Mouse (Mus musculus): Measurements from ENCODE around the gene Tmem150a. TPM values are rescaled to one million over a fixed set of nuclear protein-coding genes. Genes with fewer than 3 reads are reported as not detected.
A peak's percentile ranks its signal among the peaks of the same experiment; 100 is the strongest.

The Tmem150a gene
- total and polyA plus RNA-seq, 3 experiments: 22.7 to 86.9 (median 22.8) TPM

DNA sequence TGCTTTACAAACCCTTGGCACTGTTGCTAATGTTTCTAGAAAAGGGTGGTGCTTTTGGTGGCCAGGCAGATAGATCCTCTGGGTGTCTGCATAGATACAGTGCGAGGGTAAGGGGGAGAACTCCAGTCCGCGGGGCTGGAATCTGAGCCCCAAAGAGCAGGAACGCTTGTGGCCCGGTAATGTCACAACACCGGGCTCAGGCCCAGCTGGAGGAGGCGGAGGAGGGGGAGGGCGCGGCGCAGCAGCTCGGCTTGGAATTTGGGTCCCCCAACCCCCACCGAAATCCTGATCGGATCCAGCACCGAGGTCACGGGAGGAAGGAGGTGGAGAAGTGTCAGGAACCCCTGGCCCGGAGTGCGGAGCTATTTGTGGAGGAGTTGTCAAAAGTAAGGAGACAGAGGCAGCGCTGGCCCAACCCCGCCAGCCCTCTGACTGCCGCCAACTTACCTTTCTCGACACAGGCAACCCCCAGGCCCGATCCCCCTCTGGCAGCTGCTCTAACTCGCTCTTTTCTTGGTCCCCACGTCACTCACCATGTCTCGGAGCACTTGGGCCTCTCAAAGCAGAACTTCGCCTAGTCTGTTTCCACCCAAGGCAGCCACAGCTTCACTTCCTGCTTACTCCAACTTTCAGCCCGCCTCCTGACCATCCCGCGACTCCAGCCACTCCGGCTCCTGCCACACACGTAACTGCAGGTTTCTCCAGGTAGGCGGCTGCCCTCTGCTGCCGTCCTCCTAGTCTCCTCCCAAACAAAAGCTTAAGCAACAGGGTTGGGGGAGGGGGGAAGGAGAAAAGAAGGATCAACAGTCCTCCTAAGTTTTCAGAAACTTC, 34.9 kb downstream of the Tmem150a start, which contains the start of gene Vamp8:
Gene Vamp8 (minus strand): TSS at position 763 of the 831 bp plus-strand sequence.
- intact Hi-C loops (cut with DNase I): no loop called here
- under 1% methylated on average over 33 of the region's 33 CpGs for WGBS
- Histone ChIP-seq H3K9ac (ENCODE audit: low read depth, low read length) (peak within 1 kb of the TSS; percentile 85), H3K36me3 (ENCODE audit: control insufficient read depth, insufficient read depth, low read length) (no peaks in the 10 kb centered on the region), H3K4me1 (ENCODE audit: control insufficient read depth, insufficient read depth, low read length) (peaks cover 7% of the 10 kb centered on the region), H3K27ac (peak within 1 kb of the TSS; percentile 92), H3K27me3 (ENCODE audit: control insufficient read depth, insufficient read depth, low read length) (no peaks in the 10 kb centered on the region), H3K4me3 (peak within 1 kb of the TSS; percentile 54), H3K79me2 (replicated peaks; ENCODE audit: control insufficient read depth, insufficient read depth, low read length) (no peaks in the 10 kb centered on the region)
- TF ChIP-seq CTCF (IDR thresholded peaks at IDR 0.05) (no peak), POLR2A (IDR thresholded peaks at IDR 0.05; ENCODE audit: insufficient read depth, low read depth, low read length) (peak; percentile 63), EP300 (IDR thresholded peaks at IDR 0.05; ENCODE audit: insufficient read depth, low read depth, low read length) (peak; percentile 61)
- peak; percentile 92 to 94 for DNase-seq

DNA sequence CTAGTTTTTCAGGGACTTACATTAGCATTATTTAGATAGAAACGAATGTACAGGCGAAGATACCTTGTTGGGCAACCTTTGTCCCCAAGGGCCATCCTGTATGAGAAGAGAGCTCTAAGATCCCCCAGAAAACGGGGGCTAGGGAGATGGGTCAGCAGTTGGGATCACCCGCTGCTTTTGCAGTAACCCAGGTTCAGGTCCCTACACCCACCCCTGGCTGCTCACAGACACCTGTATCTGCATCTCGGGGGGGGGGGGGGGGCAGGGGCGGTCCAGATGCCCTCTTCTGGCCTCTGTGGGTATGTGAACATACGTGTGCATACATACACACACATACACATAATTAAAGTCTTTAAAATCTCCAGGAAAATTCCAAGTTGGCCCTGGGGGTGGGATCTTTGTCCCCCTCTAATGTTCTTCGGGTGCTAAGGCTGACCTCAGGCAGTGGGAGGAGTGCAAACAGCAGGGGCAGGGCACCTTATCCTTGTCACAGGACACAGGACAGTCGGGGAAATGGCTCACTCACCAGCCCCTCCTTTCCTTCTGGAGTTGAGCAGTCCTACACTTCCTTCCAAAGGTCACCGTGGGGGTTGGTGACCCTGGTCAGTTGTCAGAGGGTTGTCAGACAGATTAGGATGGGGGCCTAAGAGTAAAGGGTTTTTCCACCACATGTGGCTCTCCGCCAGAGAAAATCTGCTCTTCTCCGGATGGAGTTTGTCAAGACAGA, 35.7 kb downstream of the Tmem150a start:
- no peaks in the 10 kb centered on the region for H3K79me2 ChIP-seq (replicated peaks; ENCODE audit: control insufficient read depth, insufficient read depth, low read length)
- H3K4me1 ChIP-seq (ENCODE audit: control insufficient read depth, insufficient read depth, low read length): peaks cover 7% of the 10 kb centered on the region
- no peaks in the 10 kb centered on the region for H3K27me3 ChIP-seq (ENCODE audit: control insufficient read depth, insufficient read depth, low read length)
- intact Hi-C loops (cut with DNase I): no loop called here
- H3K4me3 ChIP-seq: peak overlapping the region; percentile 54
- TF ChIP-seq CTCF (IDR thresholded peaks at IDR 0.05) (peak; percentile 31), POLR2A (IDR thresholded peaks at IDR 0.05; ENCODE audit: insufficient read depth, low read depth, low read length) (peak; percentile 67), EP300 (IDR thresholded peaks at IDR 0.05; ENCODE audit: insufficient read depth, low read depth, low read length) (peak; percentile 44; the same call in 1 of the 2 replicates)
- peak overlapping the region; percentile 92 for H3K27ac ChIP-seq
- WGBS: 16% methylated on average over 12 of the region's 12 CpGs
- no peaks in the 10 kb centered on the region for H3K36me3 ChIP-seq (ENCODE audit: control insufficient read depth, insufficient read depth, low read length)
- H3K9ac ChIP-seq (ENCODE audit: low read depth, low read length): no peak overlapping the region; the same call in 1 of the 2 replicates
- peak; percentile 72 to 81 for DNase-seq

DNA sequence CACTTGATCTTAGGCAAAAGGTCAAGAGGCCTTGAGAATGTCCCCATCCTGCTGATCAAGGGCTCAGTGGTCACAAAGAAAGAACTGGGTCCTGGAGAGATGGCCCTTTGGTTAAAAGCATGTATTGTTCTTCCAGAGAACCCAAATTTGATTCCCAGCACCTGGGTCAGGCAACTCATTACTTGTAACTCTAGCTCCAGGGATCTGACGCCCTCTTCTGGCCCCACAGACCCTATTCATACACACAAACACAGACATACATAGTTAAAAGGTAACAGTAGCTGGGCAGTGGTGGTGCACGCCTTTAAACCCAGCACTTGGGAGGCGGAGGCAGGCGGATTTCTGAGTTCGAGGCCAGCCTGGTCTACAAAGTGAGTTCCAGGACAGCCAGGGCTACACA, 37.1 kb downstream of the Tmem150a start:
- intact Hi-C loops (cut with DNase I): no loop called here
- Histone ChIP-seq H3K4me3 (no peak overlapping the region), H3K79me2 (replicated peaks; ENCODE audit: control insufficient read depth, insufficient read depth, low read length) (no peaks in the 10 kb centered on the region), H3K36me3 (ENCODE audit: control insufficient read depth, insufficient read depth, low read length) (no peaks in the 10 kb centered on the region), H3K9ac (ENCODE audit: low read depth, low read length) (no peak overlapping the region), H3K4me1 (ENCODE audit: control insufficient read depth, insufficient read depth, low read length) (peaks cover 7% of the 10 kb centered on the region), H3K27ac (no peak overlapping the region; the same call in 1 of the 2 replicates), H3K27me3 (ENCODE audit: control insufficient read depth, insufficient read depth, low read length) (no peaks in the 10 kb centered on the region)
- no peak for TF ChIP-seq CTCF (IDR thresholded peaks at IDR 0.05)
- no peak for DNase-seq
- 94% methylated on average over 5 of the region's 5 CpGs for WGBS

DNA sequence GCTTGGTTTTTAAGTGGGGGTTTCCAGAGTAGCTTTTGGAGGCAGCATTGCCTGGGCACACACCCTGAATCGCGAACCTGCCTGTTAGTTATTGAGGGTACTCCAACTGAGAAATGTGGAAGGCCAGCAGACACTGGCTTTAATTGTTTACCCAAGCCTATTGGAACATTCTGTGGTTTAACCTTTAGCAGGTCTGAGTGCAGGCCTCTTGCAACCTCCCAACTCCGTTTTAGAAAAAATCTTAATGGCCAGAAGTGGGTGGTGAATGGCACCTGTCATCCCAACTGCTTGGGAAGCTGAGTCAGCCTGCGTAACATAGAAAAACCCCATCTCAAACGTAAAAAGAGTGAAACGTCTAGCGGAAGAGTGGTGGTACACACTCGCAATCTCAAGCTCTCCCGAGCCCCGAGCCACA, 41.6 kb downstream of the Tmem150a start:
- Histone ChIP-seq H3K4me1 (ENCODE audit: control insufficient read depth, insufficient read depth, low read length) (peaks cover 3% of the 10 kb centered on the region; the same call in 1 of the 2 replicates), H3K27me3 (ENCODE audit: control insufficient read depth, insufficient read depth, low read length) (no peaks in the 10 kb centered on the region), H3K36me3 (ENCODE audit: control insufficient read depth, insufficient read depth, low read length) (no peaks in the 10 kb centered on the region), H3K9ac (ENCODE audit: low read depth, low read length) (no peak overlapping the region), H3K79me2 (replicated peaks; ENCODE audit: control insufficient read depth, insufficient read depth, low read length) (no peaks in the 10 kb centered on the region), H3K4me3 (no peak overlapping the region), H3K27ac (no peak overlapping the region)
- WGBS: 85% methylated on average over 10 of the region's 10 CpGs
- intact Hi-C loops (cut with DNase I): no loop called here
- no peak for DNase-seq
- TF ChIP-seq EP300 (IDR thresholded peaks at IDR 0.05; ENCODE audit: insufficient read depth, low read depth, low read length) (no peak), POLR2A (IDR thresholded peaks at IDR 0.05; ENCODE audit: insufficient read depth, low read depth, low read length) (no peak), CTCF (IDR thresholded peaks at IDR 0.05) (no peak)

DNA sequence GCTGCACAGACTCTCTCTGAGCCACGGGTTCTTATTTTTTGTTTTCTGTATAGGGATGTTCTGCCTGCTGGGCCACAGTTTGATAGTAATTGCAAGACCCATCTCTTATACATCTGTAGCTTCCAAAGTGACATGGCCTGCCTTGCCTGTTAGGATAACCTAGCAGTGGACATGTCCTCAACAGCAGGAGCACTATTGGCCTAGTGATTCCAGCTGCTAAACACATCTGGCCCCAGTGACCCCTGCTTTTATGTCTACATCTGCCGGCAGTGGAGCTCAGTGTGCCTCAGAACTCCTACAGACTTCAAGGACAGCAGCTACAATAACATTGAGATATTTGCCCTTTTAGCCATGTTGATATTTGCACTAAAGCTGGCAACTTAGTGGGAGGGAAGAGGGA, 44.7 kb downstream of the Tmem150a start:
- Histone ChIP-seq H3K9ac (ENCODE audit: low read depth, low read length) (no peak overlapping the region), H3K36me3 (ENCODE audit: control insufficient read depth, insufficient read depth, low read length) (no peaks in the 10 kb centered on the region), H3K79me2 (replicated peaks; ENCODE audit: control insufficient read depth, insufficient read depth, low read length) (no peaks in the 10 kb centered on the region), H3K27me3 (ENCODE audit: control insufficient read depth, insufficient read depth, low read length) (no peaks in the 10 kb centered on the region), H3K4me3 (no peak overlapping the region), H3K4me1 (ENCODE audit: control insufficient read depth, insufficient read depth, low read length) (no peaks in the 10 kb centered on the region; the same call in 1 of the 2 replicates), H3K27ac (no peak overlapping the region)
- no peak for DNase-seq
- intact Hi-C loops (cut with DNase I): no loop called here
- WGBS: 68% methylated on average over 2 of the region's 2 CpGs
- TF ChIP-seq POLR2A (IDR thresholded peaks at IDR 0.05; ENCODE audit: insufficient read depth, low read depth, low read length): no peak
- TF ChIP-seq CTCF (IDR thresholded peaks at IDR 0.05): no peak
- TF ChIP-seq EP300 (IDR thresholded peaks at IDR 0.05; ENCODE audit: insufficient read depth, low read depth, low read length): no peak

Data from heart, adult 2 months (tissue).